8 mouse cellular contexts compared by ENCODE assay signal in the genomic region with DNA sequence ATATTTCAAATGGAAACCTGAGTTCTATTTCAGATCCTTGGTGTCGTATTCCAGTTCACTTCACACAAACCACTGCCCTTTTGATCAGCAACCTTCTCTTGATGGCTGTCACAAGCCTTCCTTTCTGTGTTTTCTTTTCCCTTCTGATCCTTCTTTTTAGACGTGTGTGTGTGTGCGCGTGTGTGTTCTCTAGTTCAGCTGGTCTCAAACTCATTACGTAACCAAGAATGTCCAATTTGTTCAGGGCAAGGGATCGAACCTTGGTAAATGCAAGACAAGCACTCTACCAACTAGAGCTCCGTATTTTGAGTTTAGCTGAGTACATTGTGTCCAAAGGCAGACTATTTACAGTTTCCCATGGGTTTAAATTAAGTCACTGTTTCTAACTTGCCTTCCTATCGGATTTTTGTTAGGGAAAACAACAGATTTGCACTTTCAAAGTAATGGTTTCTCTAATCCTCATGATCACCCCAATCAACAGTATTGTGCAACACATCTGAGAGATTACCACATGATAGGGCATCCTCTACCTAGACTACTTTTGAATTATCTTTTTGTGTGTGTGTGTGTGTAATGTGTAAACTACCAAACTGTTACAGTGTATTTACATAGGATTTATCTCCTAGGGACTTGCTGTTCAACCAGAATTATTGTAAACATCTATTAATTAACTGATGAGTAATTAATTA. TPM values are rescaled to one million over a fixed set of nuclear protein-coding genes. Genes with fewer than 3 reads are reported as not detected.
DNase-seq lines count a peak whose midpoint lies in the region; ATAC-seq and TF ChIP-seq lines count a peak whose summit lies in the region.

No protein-coding gene starts in this region.

- 5% methylated on average over 8 of the region's 8 CpGs for WGBS in heart, embryonic 12.5 days
- WGBS in forebrain, embryonic 14.5 days = 2% methylated on average over 8 of the region's 8 CpGs
- 7% methylated on average over 8 of the region's 8 CpGs for WGBS in liver, embryonic 15.5 days (ENCODE audit: insufficient replicate concordance)

- peak overlapping the region; percentile 98 for H3K27ac ChIP-seq in heart, embryonic 12.5 days (ENCODE audit: poor library complexity, severe bottlenecking)
- H3K27ac ChIP-seq in CH12.LX (ENCODE audit: insufficient read depth, low read depth) = peak overlapping the region; percentile 85; the same call in 1 of the 2 replicates
- peak overlapping the region; percentile 90 for H3K27ac ChIP-seq in forebrain, embryonic 14.5 days (ENCODE audit: low read depth, low read length)
- peak overlapping the region; percentile 99 for H3K27ac ChIP-seq in liver, embryonic 15.5 days (replicated peaks)

- H3K36me3 ChIP-seq in heart, embryonic 12.5 days = no peaks in the 10 kb centered on the region
- peaks cover 0 to 5% of the 10 kb centered on the region in 2 experiments for H3K36me3 ChIP-seq in CH12.LX (replicated peaks in 1 of 2; ENCODE audit: control insufficient read depth in 1 of 2, insufficient read depth in 1 of 2, low read length in 1 of 2)
- no peaks in the 10 kb centered on the region for H3K36me3 ChIP-seq in forebrain, embryonic 14.5 days (ENCODE audit: control insufficient read depth, insufficient read depth, low read length)
- H3K36me3 ChIP-seq in liver, embryonic 15.5 days (replicated peaks) = 0 out of 2 replicates have a peak, but pooled peaks cover 4% of the 10 kb centered on the region

- dilution Hi-C loops in CH12.LX (cut with MboI; ENCODE audit: extremely low pct_ligation_motif_present, extremely low pct_unique_long_range_greater_than_20kb, low sequenced_read_pairs) = no loop called here

- TF ChIP-seq EP300 in CH12.LX (IDR thresholded peaks at IDR 0.05; ENCODE audit: low read length) = no peak

- no peak for TF ChIP-seq CTCF in CH12.LX (conservative IDR thresholded peaks at IDR 0.05 in 1 of 2, IDR thresholded peaks at IDR 0.05 in 1 of 2; ENCODE audit: low read depth in 2 of 2, low read length in 2 of 2)

- H3K4me3 ChIP-seq in heart, embryonic 12.5 days = peak overlapping the region; percentile 91
- peak overlapping the region; percentile 90 to 94 (median 91) for H3K4me3 ChIP-seq in CH12.LX (replicated peaks in 1 of 3; ENCODE audit: low read depth in 2 of 3, low read length in 2 of 3, poor library complexity in 1 of 3)
- peak overlapping the region; percentile 95 for H3K4me3 ChIP-seq in forebrain, embryonic 14.5 days (ENCODE audit: low read depth, low read length)
- H3K4me3 ChIP-seq in liver, embryonic 15.5 days (replicated peaks) = peak overlapping the region; percentile 89

- no peak for ATAC-seq in heart, embryonic 12.5 days (ENCODE audit: insufficient number of reproducible peaks, low FRiP score)
- ATAC-seq in forebrain, embryonic 14.5 days = no peak
- ATAC-seq in liver, embryonic 15.5 days (ENCODE audit: insufficient read depth) = no peak

- no peaks in the 10 kb centered on the region for H3K27me3 ChIP-seq in heart, embryonic 12.5 days (replicated peaks)
- peaks cover 15% of the 10 kb centered on the region for H3K27me3 ChIP-seq in CH12.LX (replicated peaks)
- no peaks in the 10 kb centered on the region for H3K27me3 ChIP-seq in forebrain, embryonic 14.5 days (replicated peaks; ENCODE audit: control insufficient read depth, insufficient read depth, low read length)
- no peaks in the 10 kb centered on the region for H3K27me3 ChIP-seq in liver, embryonic 15.5 days

- no peak for DNase-seq in heart, adult 9 months (ENCODE audit: low spot score in 2 of 2)
- DNase-seq in CH12.LX (ENCODE audit: extremely low read depth) = no peak
- no peak for DNase-seq in forebrain, embryonic 14.5 days (ENCODE audit: low spot score)
- no peak for DNase-seq in urinary bladder, postnatal 25 days (ENCODE audit: low spot score)
- DNase-seq in thymus, postnatal 4 days = no peak
- no peak for DNase-seq in adrenal gland, postnatal 14 days

- in situ Hi-C loops in CH12.LX (cut with MboI; ENCODE audit: low pct_ligation_motif_present, low pct_unique_long_range_greater_than_20kb, low sequenced_read_pairs) = no loop called here

- TF ChIP-seq RAD21 in CH12.LX (IDR thresholded peaks at IDR 0.05; ENCODE audit: low read depth, low read length) = no peak

- peak overlapping the region; percentile 97 for H3K9ac ChIP-seq in heart, embryonic 12.5 days
- H3K9ac ChIP-seq in CH12.LX (ENCODE audit: insufficient read depth, low read depth) = peak overlapping the region; percentile 37; the same call in 1 of the 2 replicates
- H3K9ac ChIP-seq in forebrain, embryonic 14.5 days (ENCODE audit: low read length) = peak overlapping the region; percentile 90; the same call in 1 of the 2 replicates
- peak overlapping the region; percentile 88 for H3K9ac ChIP-seq in liver, embryonic 15.5 days

- H3K79me2 ChIP-seq in CH12.LX (replicated peaks; ENCODE audit: control insufficient read depth, extremely low read depth, insufficient read depth, poor library complexity, severe bottlenecking) = peaks cover 55% of the 10 kb centered on the region

- H3K4me1 ChIP-seq in heart, embryonic 12.5 days (replicated peaks) = peaks cover 50% of the 10 kb centered on the region
- H3K4me1 ChIP-seq in CH12.LX (ENCODE audit: control insufficient read depth in 1 of 2, insufficient read depth in 2 of 2) = peaks cover 4 to 66% of the 10 kb centered on the region in 2 experiments; a peak in 3 of 4 replicates
- H3K4me1 ChIP-seq in forebrain, embryonic 14.5 days (ENCODE audit: control insufficient read depth, insufficient read depth, low read length) = peaks cover 56% of the 10 kb centered on the region
- H3K4me1 ChIP-seq in liver, embryonic 15.5 days (replicated peaks) = peaks cover 74% of the 10 kb centered on the region

- no peak for TF ChIP-seq POLR2A in CH12.LX (IDR thresholded peaks at IDR 0.05; ENCODE audit: low read depth, low read length)

- H3K9me3 ChIP-seq in heart, embryonic 12.5 days (replicated peaks) = no peaks in the 10 kb centered on the region
- H3K9me3 ChIP-seq in CH12.LX (replicated peaks; ENCODE audit: low read length) = no peaks in the 10 kb centered on the region
- H3K9me3 ChIP-seq in forebrain, embryonic 14.5 days (replicated peaks; ENCODE audit: control insufficient read depth, low read length) = no peaks in the 10 kb centered on the region
- H3K9me3 ChIP-seq in liver, embryonic 15.5 days (replicated peaks) = no peaks in the 10 kb centered on the region

- H3K4me2 ChIP-seq in heart, embryonic 12.5 days = peak overlapping the region; percentile 95
- peak overlapping the region; percentile 86 for H3K4me2 ChIP-seq in CH12.LX (ENCODE audit: insufficient read depth, low read depth, poor library complexity, severe bottlenecking)
- H3K4me2 ChIP-seq in forebrain, embryonic 14.5 days (ENCODE audit: low read length) = peak overlapping the region; percentile 63
- peak overlapping the region; percentile 82 for H3K4me2 ChIP-seq in liver, embryonic 15.5 days

TF ChIP-seq in CH12.LX, 34 proteins besides CTCF, POLR2A, EP300 and RAD21 (continues in another document):
- TF ChIP-seq KAT2A (IDR thresholded peaks at IDR 0.05; ENCODE audit: insufficient replicate concordance, low read length) (no peak), SIN3A (IDR thresholded peaks at IDR 0.05; ENCODE audit: low read length) (peak; percentile 68; the same call in 1 of the 2 replicates), ZC3H11A (IDR thresholded peaks at IDR 0.05; ENCODE audit: low read depth, low read length) (no peak)

RNA-seq across cellular contexts. Expression of gene Josd1, which starts 0.7 kb away (rescaled TPM):
- polyA plus RNA-seq in heart, embryonic 12.5 days (2016; fragmentation: Nextera tagmentation; extraction: Ambion mirVana) = 29.0 and 29.1 TPM in 2 replicates
- 34.9 and 41.0 TPM in 2 replicates for total RNA-seq in CH12.LX (2012; rRNA removed)
- total RNA-seq in CH12.LX (2014; rRNA removed) = 48.3 and 50.6 TPM in 2 replicates
- 28.2 and 30.1 TPM in 2 replicates for polyA plus RNA-seq in CH12.LX (2012; ENCODE audit: insufficient read length, low read depth)
- 14.7 and 15.2 TPM in 2 replicates for polyA plus RNA-seq in forebrain, embryonic 14.5 days (2014; fragmentation: Nextera tagmentation; extraction: Ambion mirVana)
- polyA plus RNA-seq in liver, embryonic 15.5 days (2015; fragmentation: Nextera tagmentation; extraction: Ambion mirVana) = 20.1 and 22.3 TPM in 2 replicates
- total RNA-seq in adrenal gland, postnatal 14 days (2021) = 38.0 and 43.9 TPM in 2 replicates

RNA-seq across cellular contexts. Expression of gene Gtpbp1, which starts 2.2 kb away (rescaled TPM):
- polyA plus RNA-seq in heart, embryonic 12.5 days (2016; fragmentation: Nextera tagmentation; extraction: Ambion mirVana) = 32.8 and 33.6 TPM in 2 replicates
- total RNA-seq in CH12.LX (2012; rRNA removed) (32.9 and 34.2 TPM in 2 replicates), CH12.LX (2014; rRNA removed) (25.3 and 25.5 TPM in 2 replicates)
- polyA plus RNA-seq in CH12.LX (2012; ENCODE audit: insufficient read length, low read depth) = 45.2 and 45.3 TPM in 2 replicates
- 36.2 and 43.5 TPM in 2 replicates for polyA plus RNA-seq in forebrain, embryonic 14.5 days (2014; fragmentation: Nextera tagmentation; extraction: Ambion mirVana)
- polyA plus RNA-seq in liver, embryonic 15.5 days (2015; fragmentation: Nextera tagmentation; extraction: Ambion mirVana) = 29.9 and 33.5 TPM in 2 replicates
- 26.1 and 35.8 TPM in 2 replicates for total RNA-seq in adrenal gland, postnatal 14 days (2021)

RNA-seq across cellular contexts. Expression of gene Tomm22, which starts 17.8 kb away (rescaled TPM):
- 234 and 237 TPM in 2 replicates for polyA plus RNA-seq in heart, embryonic 12.5 days (2016; fragmentation: Nextera tagmentation; extraction: Ambion mirVana)
- total RNA-seq in CH12.LX (2012; rRNA removed) (109 and 142 TPM in 2 replicates), CH12.LX (2014; rRNA removed) (495 and 496 TPM in 2 replicates)
- polyA plus RNA-seq in CH12.LX (2012; ENCODE audit: insufficient read length, low read depth) = 212 and 234 TPM in 2 replicates
- 299 and 300 TPM in 2 replicates for polyA plus RNA-seq in forebrain, embryonic 14.5 days (2014; fragmentation: Nextera tagmentation; extraction: Ambion mirVana)
- polyA plus RNA-seq in liver, embryonic 15.5 days (2015; fragmentation: Nextera tagmentation; extraction: Ambion mirVana) = 124 and 134 TPM in 2 replicates
- 116 and 120 TPM in 2 replicates for total RNA-seq in adrenal gland, postnatal 14 days (2021)

RNA-seq across cellular contexts. Expression of gene Cby1, which starts 29.4 kb away (rescaled TPM):
- 40.9 and 42.0 TPM in 2 replicates for polyA plus RNA-seq in heart, embryonic 12.5 days (2016; fragmentation: Nextera tagmentation; extraction: Ambion mirVana)
- total RNA-seq in CH12.LX (2012; rRNA removed) = 17.6 and 20.2 TPM in 2 replicates
- total RNA-seq in CH12.LX (2014; rRNA removed) = 19.3 and 19.5 TPM in 2 replicates
- polyA plus RNA-seq in CH12.LX (2012; ENCODE audit: insufficient read length, low read depth) = 16.9 and 20.7 TPM in 2 replicates
- 111 and 118 TPM in 2 replicates for polyA plus RNA-seq in forebrain, embryonic 14.5 days (2014; fragmentation: Nextera tagmentation; extraction: Ambion mirVana)
- 12.3 and 12.7 TPM in 2 replicates for polyA plus RNA-seq in liver, embryonic 15.5 days (2015; fragmentation: Nextera tagmentation; extraction: Ambion mirVana)
- total RNA-seq in adrenal gland, postnatal 14 days (2021) = 21.9 and 24.8 TPM in 2 replicates

RNA-seq across cellular contexts. Expression of gene Fam227a, which starts 29.7 kb away (rescaled TPM):
- polyA plus RNA-seq in heart, embryonic 12.5 days (2016; fragmentation: Nextera tagmentation; extraction: Ambion mirVana) = 0.60 and 0.93 TPM in 2 replicates
- total RNA-seq in CH12.LX (2012; rRNA removed) = 0.34 and 0.42 TPM in 2 replicates
- total RNA-seq in CH12.LX (2014; rRNA removed) = 0.12 and 0.48 TPM in 2 replicates
- 0.20 and 0.31 TPM in 2 replicates for polyA plus RNA-seq in CH12.LX (2012; ENCODE audit: insufficient read length, low read depth)
- 3.4 and 5.3 TPM in 2 replicates for polyA plus RNA-seq in forebrain, embryonic 14.5 days (2014; fragmentation: Nextera tagmentation; extraction: Ambion mirVana)
- polyA plus RNA-seq in liver, embryonic 15.5 days (2015; fragmentation: Nextera tagmentation; extraction: Ambion mirVana) = 0.05 and 0.12 TPM in 2 replicates
- total RNA-seq in adrenal gland, postnatal 14 days (2021) = 2.6 and 4.8 TPM in 2 replicates

Comparison
In these comparisons a context has a peak if more than half of its experiments do, and no peak if none do; other contexts are left out.
1. H3K9ac ChIP-seq: peak in every context shown above with its lines; median percentile 97 in heart, embryonic 12.5 days; 90 in forebrain, embryonic 14.5 days; 88 in liver, embryonic 15.5 days; 37 in CH12.LX.